Mouse (Mus musculus): ENCODE measurements around the gene Sppl3. TPM values are rescaled to one million over a fixed set of nuclear protein-coding genes. Genes with fewer than 3 reads are reported as not detected.

The Sppl3 gene
- polyA plus RNA-seq (2012; rRNA removed) = 112 and 124 TPM in 2 replicates

DNA sequence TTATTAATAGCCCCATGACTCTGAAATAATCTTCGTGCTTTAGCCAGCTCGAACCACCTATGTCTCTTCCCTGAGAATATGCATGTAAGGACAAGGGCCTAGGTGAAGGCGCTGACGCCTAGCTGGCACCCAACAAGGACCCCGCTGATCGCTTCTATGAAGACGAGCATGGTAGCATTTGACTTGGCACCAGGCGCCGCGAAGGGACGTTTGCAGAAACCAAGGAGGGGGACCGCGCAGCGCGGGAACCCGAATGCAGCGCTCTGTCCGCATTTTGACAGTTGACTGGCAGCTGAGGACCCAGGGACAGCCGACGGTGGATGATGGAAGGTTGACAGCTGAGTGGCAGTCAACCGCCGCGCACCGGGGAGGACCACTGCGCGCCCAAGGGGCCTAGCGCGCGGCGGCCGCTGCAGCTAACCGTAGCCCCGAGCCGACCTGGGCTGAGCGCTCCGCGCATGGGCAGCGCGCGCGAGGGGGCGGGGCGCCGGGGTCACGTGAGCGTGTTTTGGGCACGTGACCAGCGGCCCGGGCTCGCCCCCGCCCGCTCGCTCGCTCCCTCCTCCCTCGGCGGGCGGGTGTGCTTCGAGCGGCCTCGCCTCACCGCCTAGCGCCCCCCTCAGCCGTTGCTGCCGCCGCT is at the start of gene Sppl3:
TSS of gene Sppl3 (plus strand) at position 561 of the 640 bp plus-strand sequence.
- Histone ChIP-seq H3K36me3 (ENCODE audit: control insufficient read depth, insufficient read depth, low read length) (no peaks in the 10 kb centered on the region), H3K4me1 (replicated peaks; ENCODE audit: control insufficient read depth, insufficient read depth, low read length) (peaks cover 17% of the 10 kb centered on the region), H3K27ac (ENCODE audit: control insufficient read depth, insufficient read depth, low read length) (peak within 1 kb of the TSS; percentile 3; the same call in 1 of the 2 replicates), H3K27me3 (ENCODE audit: control insufficient read depth, insufficient read depth, low read length) (no peaks in the 10 kb centered on the region), H3K4me3 (ENCODE audit: control insufficient read depth, insufficient read depth, low read length) (peak within 1 kb of the TSS; percentile 89)
- TF ChIP-seq POLR2A (IDR thresholded peaks at IDR 0.05; ENCODE audit: control insufficient read depth, extremely low read depth, insufficient read depth, low read length, poor library complexity) (peak; percentile 88), CTCF (IDR thresholded peaks at IDR 0.05; ENCODE audit: borderline replicate concordance, control insufficient read depth, extremely low read depth, insufficient read depth, low read length, poor library complexity) (peak; percentile 32; the same call in 1 of the 2 replicates)
- peak; percentile 93 for DNase-seq
- 2% methylated on average over 65 of the region's 65 CpGs for WGBS

DNA sequence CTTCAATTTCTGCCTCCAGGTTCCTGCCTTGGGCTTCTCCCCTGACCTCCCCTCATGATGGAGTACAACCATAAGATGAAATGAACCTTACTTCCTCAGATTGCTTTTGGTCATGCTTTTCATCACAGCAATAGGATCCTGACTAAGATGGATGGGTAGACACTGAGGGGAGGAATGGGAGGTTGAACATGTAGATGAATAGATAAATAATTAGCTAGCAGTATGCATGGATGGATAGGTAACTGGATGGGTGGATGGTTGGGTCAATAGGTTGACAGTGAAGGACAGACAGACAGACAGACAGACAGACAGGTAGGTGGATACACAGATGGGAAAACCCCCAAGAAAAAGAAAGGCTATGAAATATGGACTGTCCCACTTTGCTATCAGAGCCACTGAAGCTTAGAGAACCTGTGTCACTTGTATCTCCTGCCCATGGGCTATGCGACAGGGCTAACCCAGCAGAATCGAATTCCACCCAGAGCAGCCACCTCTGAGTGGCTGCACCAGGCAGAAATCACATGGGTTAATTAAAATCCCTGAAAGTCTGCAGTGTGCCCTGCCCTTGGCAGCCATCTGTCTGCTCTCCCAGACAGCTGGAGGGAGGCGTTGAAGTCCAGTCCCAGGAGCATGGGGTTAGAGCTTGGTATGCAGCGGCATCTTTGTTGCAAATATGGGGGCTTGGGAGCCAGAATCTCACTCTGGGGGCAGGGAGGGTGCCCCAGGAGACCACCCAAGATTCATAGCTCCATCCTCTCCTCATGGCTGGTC is 49.2 kb upstream of the Sppl3 start:
- 0 out of 2 replicates have a peak, but pooled peaks cover 5% of the 10 kb centered on the region for H3K4me1 ChIP-seq (replicated peaks; ENCODE audit: control insufficient read depth, insufficient read depth, low read length)
- H3K27me3 ChIP-seq (ENCODE audit: control insufficient read depth, insufficient read depth, low read length) = no peaks in the 10 kb centered on the region
- no peak overlapping the region for H3K4me3 ChIP-seq (ENCODE audit: control insufficient read depth, insufficient read depth, low read length)
- H3K36me3 ChIP-seq (ENCODE audit: control insufficient read depth, insufficient read depth, low read length) = no peaks in the 10 kb centered on the region
- no peak for DNase-seq
- no peak for TF ChIP-seq CTCF (IDR thresholded peaks at IDR 0.05; ENCODE audit: borderline replicate concordance, control insufficient read depth, extremely low read depth, insufficient read depth, low read length, poor library complexity)
- no peak for TF ChIP-seq POLR2A (IDR thresholded peaks at IDR 0.05; ENCODE audit: control insufficient read depth, extremely low read depth, insufficient read depth, low read length, poor library complexity)
- 81% methylated on average over 4 of the region's 4 CpGs for WGBS
- no peak overlapping the region for H3K27ac ChIP-seq (ENCODE audit: control insufficient read depth, insufficient read depth, low read length)

DNA sequence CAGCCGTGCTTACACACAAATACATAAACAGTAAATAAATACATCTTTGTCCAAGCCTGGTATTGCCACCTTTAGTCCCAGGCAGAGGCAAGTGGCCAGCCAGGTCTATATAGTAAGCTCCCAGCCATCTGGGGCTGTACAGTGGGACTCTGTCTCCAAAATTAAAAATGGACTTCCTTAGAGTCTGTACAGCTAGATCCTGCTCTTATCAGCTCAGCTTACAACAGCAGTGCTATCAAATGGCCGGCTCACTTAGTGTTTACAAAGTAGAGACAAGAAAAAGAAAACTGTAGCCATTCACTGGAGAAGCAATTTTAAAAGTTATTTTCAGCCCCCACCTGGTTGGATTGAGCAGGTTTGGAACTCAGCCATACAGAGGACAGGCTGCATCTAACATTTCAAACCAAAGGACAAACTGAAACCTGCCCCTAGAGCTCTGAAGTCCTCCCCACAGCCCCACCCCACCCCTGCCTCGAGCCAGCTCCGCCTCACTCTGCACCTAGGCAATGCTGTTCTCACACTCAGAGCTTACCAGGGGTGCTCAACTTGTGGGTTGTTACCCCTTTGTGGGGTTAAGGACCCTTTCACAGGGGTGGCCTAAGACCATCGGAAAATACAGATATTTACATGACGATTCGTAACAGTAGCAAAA is 46.5 kb upstream of the Sppl3 start:
- Histone ChIP-seq H3K4me1 (replicated peaks; ENCODE audit: control insufficient read depth, insufficient read depth, low read length) (0 out of 2 replicates have a peak, but pooled peaks cover 5% of the 10 kb centered on the region), H3K4me3 (ENCODE audit: control insufficient read depth, insufficient read depth, low read length) (no peak overlapping the region), H3K27ac (ENCODE audit: control insufficient read depth, insufficient read depth, low read length) (no peak overlapping the region), H3K36me3 (ENCODE audit: control insufficient read depth, insufficient read depth, low read length) (no peaks in the 10 kb centered on the region), H3K27me3 (ENCODE audit: control insufficient read depth, insufficient read depth, low read length) (no peaks in the 10 kb centered on the region)
- 67% methylated on average over 7 of the region's 7 CpGs for WGBS
- TF ChIP-seq POLR2A (IDR thresholded peaks at IDR 0.05; ENCODE audit: control insufficient read depth, extremely low read depth, insufficient read depth, low read length, poor library complexity) = no peak
- TF ChIP-seq CTCF (IDR thresholded peaks at IDR 0.05; ENCODE audit: borderline replicate concordance, control insufficient read depth, extremely low read depth, insufficient read depth, low read length, poor library complexity) = no peak
- no peak for DNase-seq

DNA sequence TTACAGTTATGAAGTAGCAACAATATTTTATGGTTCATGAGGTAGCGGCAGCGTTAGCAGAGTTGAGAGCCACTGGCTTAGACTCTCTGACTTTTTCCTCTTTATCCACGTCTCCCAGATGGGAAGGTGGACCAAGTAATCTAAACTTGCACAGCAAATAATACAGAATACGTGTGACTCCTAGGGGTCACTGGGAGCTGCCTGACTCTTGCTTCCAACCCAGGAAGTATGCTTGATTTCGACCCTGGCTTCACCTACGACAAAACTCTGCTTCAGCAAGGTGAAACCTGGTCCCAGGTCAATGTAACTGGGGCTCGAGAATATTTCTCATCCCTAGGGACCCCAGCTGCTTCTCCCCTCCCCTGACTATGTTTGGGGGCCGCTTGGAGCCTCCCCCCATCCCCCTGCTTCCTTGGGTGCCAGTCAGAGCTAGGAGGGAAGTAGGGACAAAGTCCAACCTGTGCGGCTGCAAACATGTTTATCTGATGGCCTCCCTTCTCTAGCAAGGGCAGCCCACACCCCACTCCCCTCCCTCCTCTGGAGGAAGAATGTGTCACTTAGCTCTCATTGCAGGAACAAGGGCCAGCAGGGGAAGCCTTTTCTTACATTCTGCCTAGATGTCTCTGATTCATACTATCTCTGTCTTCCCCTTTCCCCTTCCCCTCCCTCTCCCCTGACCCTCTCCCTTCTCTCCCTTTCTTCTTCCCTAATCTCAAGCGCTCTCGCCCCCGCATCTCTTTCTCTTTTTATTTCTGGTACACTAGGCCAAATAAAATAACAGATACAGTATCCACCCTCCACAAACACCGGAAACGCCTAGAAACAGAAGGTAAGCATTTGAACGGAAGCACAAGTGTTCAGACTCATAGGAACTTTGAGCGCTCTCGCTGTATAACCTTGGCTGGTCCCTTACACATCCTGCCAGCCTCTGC is 45.7 kb upstream of the Sppl3 start:
- H3K36me3 ChIP-seq (ENCODE audit: control insufficient read depth, insufficient read depth, low read length) = no peaks in the 10 kb centered on the region
- no peaks in the 10 kb centered on the region for H3K27me3 ChIP-seq (ENCODE audit: control insufficient read depth, insufficient read depth, low read length)
- H3K27ac ChIP-seq (ENCODE audit: control insufficient read depth, insufficient read depth, low read length) = peak overlapping the region; percentile 21; the same call in 1 of the 2 replicates
- TF ChIP-seq POLR2A (IDR thresholded peaks at IDR 0.05; ENCODE audit: control insufficient read depth, extremely low read depth, insufficient read depth, low read length, poor library complexity) (no peak), CTCF (IDR thresholded peaks at IDR 0.05; ENCODE audit: borderline replicate concordance, control insufficient read depth, extremely low read depth, insufficient read depth, low read length, poor library complexity) (no peak)
- no peak for DNase-seq
- 0 out of 2 replicates have a peak, but pooled peaks cover 5% of the 10 kb centered on the region for H3K4me1 ChIP-seq (replicated peaks; ENCODE audit: control insufficient read depth, insufficient read depth, low read length)
- 60% methylated on average over 17 of the region's 17 CpGs for WGBS
- no peak overlapping the region for H3K4me3 ChIP-seq (ENCODE audit: control insufficient read depth, insufficient read depth, low read length)

DNA sequence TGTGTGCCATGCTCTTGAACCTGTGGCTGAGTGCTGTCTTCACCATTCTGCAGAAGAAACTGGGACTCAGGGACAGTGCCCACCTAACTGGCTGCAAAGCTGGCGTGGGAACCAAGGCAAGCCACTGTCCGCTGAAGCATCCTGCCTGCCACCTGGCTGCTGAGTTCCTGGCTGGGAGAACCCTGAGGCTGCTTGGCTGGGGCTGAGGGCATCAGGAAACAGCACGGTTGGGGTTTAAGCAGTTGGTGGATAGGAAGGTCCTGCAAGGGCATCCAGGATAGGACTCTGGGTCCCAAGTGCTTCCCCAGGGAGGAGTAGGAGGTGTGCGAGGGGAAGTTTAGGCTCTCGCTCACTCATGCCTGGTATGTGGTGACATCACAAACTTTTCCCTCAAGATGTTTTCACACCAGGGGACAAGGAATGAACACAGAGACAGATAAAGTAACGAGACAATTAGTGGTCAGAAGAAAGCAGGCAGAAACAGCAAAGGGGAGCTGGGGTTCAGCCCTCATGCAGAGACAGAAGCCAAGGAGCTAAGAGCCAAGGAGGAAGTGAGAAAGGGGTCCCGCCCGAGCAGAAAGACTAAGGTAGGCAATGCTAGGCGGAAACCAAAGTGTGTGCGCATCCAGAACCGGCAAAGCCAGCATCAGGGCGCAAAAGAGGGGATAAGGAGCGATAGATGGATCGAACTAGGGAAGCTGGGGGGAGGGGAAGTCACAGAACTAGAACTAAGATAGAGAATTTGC is 43.2 kb upstream of the Sppl3 start:
- Histone ChIP-seq H3K4me3 (ENCODE audit: control insufficient read depth, insufficient read depth, low read length) (no peak overlapping the region), H3K27ac (ENCODE audit: control insufficient read depth, insufficient read depth, low read length) (no peak overlapping the region), H3K36me3 (ENCODE audit: control insufficient read depth, insufficient read depth, low read length) (no peaks in the 10 kb centered on the region), H3K4me1 (replicated peaks; ENCODE audit: control insufficient read depth, insufficient read depth, low read length) (0 out of 2 replicates have a peak, but pooled peaks cover 5% of the 10 kb centered on the region), H3K27me3 (ENCODE audit: control insufficient read depth, insufficient read depth, low read length) (no peaks in the 10 kb centered on the region)
- no peak for DNase-seq
- WGBS = 31% methylated on average over 14 of the region's 14 CpGs
- no peak for TF ChIP-seq CTCF (IDR thresholded peaks at IDR 0.05; ENCODE audit: borderline replicate concordance, control insufficient read depth, extremely low read depth, insufficient read depth, low read length, poor library complexity)
- no peak for TF ChIP-seq POLR2A (IDR thresholded peaks at IDR 0.05; ENCODE audit: control insufficient read depth, extremely low read depth, insufficient read depth, low read length, poor library complexity)
